Mouse (Mus musculus) C2C12 (cell line): ENCODE measurements around the gene Hip1r.

Experiments used
- CEBPB ChIP-seq: IDR thresholded peaks from one replicate; pipeline ENCODE4 v1.6.1; 2011; ENCODE audit warnings: low read depth, mild to moderate bottlenecking, control low read depth, moderate library complexity
- CTCF ChIP-seq: IDR thresholded peaks from one replicate; pipeline ENCODE4 v1.5.1; 2011; ENCODE audit not compliant: control insufficient read depth, insufficient read depth, insufficient read length
- FOSL1 ChIP-seq: IDR thresholded peaks from one replicate; pipeline ENCODE4 v1.8.0; 2011; ENCODE audit warnings: mild to moderate bottlenecking, low read length; ENCODE audit not compliant: poor library complexity, insufficient read depth, severe bottlenecking
- MAX ChIP-seq: IDR thresholded peaks from one replicate; pipeline ENCODE4 v1.6.1; 2011; ENCODE audit warnings: mild to moderate bottlenecking, control low read depth
- MYOD1 ChIP-seq: IDR thresholded peaks from one replicate; pipeline ENCODE4 v1.6.1; 2011; ENCODE audit warnings: low read depth; ENCODE audit not compliant: control insufficient read depth, insufficient read length
- USF1 ChIP-seq: IDR thresholded peaks from one replicate; pipeline ENCODE4 v1.6.1; 2011; ENCODE audit warnings: low read depth, mild to moderate bottlenecking, control low read depth, moderate library complexity

DNA sequence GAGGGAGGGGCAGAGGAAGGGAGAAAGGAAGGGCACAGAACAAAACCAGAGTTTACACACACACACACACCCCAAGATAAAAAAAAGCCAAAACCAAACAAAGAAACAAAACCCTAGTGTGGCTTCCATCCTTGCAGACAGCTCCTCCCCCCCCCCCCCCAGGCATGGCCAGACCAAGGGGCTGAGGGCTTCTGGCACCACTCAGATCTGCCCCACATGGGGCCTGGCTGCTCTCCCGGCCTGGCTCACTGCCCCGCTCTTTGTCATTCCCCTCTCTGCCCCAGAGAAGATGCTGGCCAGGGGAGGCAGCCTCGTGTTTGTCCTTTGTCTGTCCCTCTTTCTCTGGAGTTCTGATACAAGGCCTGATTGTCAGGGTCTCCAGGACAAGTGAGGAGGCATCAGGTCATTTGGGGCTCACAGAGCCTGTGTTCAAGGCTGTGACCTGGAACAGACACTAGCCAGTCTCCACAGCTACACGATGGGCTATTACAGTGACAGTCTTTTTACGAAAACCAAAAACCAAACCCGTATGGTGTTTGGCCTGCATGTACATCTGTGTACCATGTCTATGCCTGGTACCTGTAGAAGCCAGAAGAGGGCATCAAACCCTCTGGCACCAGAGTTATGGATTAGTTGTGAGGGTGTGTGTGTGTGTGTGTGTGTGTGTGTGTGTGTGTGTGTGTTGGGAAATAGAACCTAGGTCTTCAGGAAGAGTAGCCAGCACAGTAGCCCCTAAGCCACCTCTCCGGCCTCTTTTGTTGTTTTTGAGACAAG, 20.0 kb downstream of the Hip1r start:
- TF ChIP-seq CTCF, result no peak
- no peak for TF ChIP-seq MAX
- TF ChIP-seq USF1, result no peak
- no peak for TF ChIP-seq CEBPB
- TF ChIP-seq MYOD1, result no peak
- TF ChIP-seq FOSL1, result no peak
